Mouse (Mus musculus) heart, adult 18-20 months (tissue): ENCODE measurements around the gene Olfr549. TPM values are rescaled to one million over a fixed set of nuclear protein-coding genes. Genes with fewer than 3 reads are reported as not detected.

Experiments
- DNase-seq, 2 experiments: peaks; one replicate each; pipeline ENCODE4 v3.0.0; 2021 to 2022; ENCODE audit warnings: mixed read lengths in 1 of 2
- long read RNA-seq, 2 experiments: library from polyadenylated mRNA; stranded (forward); transcript quantifications; one replicate each; pipeline ENCODE4 v2.0.0; 2021
- total RNA-seq, 2 experiments: library from RNA; stranded (reverse); gene quantifications; 2 replicates each; pipeline ENCODE4 v1.2.3; 2021

Olfr549 gene
- not detected for total RNA-seq
- long read RNA-seq, experiment 1: 0 reads
- long read RNA-seq, experiment 2: 0 reads

DNA sequence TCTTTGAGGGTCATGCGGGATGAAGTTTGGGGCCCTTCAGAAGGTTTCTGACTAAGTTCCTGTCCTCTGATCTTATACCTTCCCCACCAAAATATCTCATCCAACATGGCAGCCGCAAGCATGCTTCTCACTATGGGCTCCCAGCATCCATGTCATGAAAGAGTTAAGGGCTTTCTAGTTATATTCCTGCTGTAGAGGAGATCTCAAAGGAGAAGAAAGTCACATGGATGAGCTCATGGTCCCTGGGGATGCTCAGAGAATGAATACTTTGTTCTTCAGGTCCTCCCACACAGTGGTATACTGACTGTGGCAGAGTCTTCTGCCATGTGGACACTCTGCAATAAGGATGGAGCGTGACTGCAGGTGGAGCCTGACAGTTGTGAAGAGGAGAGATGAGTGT, at the start of gene Olfr549:
TSS of gene Olfr549 (plus strand) at position 301 of the 400 bp plus-strand sequence.
- DNase-seq: no peak

DNA sequence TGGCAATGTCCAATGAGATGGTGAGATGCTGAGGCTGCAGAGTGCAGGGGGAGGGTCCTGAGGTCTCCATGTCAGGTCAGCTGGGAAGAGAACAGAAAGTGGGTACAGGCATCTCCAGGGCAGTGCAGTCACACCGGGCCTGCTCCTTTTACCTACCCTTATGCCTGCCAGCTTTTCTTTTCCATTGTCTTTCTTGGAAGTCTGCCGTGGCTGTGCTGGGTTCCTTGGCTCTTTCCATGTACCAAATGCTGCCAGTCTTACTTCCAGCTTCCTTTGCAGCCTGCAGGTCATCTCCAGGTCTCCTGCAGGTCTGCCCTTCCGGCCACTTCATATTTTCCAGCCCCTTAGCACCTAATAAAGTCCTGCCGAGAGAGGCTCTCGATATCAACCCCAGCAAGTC, 47.7 kb upstream of the Olfr549 start:
- no peak for DNase-seq

DNA sequence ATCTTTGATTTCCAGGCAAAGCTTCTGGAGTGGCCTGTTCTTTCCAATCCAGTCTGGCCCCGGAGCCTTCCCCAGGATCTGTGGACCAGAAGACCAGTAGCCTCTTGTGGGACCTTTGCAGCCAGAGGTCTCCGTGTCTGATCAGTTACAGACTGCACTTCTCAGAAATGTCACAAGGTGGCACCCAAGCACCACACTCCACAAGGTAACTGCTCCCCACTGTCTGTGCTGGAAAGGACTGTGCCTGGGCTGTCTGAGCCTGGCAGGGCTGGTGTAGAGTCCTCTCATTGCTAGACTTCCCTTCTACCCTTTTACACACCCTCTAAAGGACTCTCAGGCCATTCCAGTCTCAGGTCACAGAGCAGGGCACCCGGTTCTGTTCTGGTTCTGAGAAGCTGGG, 42.8 kb upstream of the Olfr549 start:
- DNase-seq: peak; percentile 64 to 84

DNA sequence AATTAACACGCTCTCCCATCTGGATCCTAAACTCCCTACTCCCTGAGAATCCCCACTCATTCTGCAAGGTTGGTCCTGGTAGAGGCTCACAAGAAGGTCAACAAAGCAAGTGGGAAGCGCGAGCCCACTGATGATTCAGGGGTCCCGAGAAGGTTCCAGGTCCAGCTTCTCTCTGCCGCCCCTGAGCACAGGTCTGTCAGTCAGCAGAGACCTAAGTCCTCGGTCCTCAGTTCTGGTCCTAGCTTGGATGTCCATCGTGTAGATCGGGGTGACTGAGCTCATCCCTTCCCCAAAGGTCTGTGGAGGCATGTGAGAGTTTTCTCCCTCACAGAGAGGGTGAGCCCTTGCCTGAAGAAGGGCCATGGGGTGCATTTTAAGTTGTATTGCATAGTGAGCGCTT, 41.6 kb upstream of the Olfr549 start:
- DNase-seq: no peak

DNA sequence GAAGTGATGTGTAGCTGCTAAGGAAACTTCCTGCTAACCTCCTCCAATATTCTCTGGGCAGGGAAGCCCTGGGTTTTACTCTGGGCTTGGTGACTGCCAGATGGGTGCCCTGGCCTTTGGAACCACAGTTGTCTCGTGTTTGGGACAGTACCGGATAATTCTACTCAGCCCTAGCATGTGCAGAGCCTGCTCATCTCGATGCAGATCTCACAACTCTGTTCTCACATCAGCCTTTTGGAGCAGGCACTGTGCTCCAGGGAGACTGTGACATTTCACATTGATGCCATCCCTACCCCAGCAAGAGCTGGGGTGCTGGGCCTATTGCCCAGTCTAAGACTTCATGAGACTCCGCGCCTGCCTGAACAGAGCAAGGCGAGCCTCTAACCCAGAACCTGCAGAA, 41.0 kb upstream of the Olfr549 start:
- no peak for DNase-seq

DNA sequence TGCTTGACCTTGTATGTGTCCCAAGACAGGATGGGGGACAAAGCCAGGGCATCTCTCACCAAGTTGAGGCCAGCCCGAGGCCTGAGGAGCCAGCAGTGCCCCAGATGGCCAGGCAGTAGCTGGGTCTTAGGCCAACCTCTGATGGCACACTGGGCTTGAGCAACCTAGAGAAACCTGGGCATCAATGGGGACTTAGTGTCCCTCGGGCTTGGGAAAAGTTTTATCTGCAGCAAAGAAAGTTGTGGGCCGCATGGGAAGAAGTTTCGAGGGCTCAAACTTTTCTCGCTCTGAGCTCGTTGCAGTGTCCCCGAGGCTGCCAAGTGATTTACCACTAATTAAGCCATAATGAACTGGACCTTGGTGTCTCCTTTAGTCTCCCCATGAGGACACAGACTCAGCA, 39.9 kb upstream of the Olfr549 start:
- no peak for DNase-seq

DNA sequence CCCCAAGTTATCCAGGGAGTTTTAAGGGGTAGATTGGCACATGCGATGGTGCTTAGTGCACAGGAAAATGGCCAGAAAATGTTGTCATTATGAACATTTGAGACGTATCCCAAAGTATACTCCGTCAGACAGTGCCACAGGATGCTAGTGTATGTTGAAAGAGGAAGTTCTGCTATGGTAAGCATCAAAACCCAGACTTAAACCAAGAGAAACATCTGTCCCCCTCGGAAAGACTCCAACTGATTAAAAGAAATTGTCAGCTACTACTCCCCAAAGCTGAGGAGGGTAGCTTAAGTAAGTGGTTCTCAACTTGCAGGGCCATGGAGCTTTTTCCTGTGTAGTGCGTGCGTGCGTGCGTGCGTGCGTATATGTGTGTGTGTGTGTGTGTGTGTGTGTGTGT, 37.7 kb upstream of the Olfr549 start:
- no peak for DNase-seq

DNA sequence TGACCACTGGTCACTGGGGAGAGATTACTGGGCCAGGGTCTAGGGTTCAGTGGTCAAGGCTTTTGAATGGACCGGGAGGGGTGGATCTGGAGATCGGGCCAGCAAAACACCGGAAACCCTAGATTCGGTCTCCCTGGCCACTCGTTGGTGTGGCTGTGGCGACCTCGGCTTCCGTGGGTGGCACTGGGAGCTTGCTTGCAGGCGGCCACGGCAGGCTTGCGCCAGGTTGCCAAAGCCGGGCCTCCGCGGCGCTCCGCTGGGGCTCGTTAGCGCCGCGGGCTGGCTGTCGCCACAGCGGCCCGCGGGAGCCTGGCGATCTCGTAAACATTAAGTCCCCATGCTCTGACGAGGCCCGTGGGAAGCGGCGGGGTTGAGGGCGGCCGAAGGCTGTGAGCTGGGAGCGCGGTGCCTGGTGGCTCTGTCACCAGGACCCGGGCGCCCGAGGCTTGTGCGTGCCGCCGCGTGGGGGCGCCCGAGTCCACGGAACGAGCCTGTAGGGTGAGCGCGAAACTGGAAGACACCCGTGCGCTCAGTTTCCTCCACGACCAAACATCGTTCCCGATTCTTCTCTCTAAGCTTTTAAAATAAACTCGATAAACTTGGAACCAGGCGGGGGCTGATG, 36.7 kb upstream of the Olfr549 start:
- peak; percentile 83 to 94 for DNase-seq

DNA sequence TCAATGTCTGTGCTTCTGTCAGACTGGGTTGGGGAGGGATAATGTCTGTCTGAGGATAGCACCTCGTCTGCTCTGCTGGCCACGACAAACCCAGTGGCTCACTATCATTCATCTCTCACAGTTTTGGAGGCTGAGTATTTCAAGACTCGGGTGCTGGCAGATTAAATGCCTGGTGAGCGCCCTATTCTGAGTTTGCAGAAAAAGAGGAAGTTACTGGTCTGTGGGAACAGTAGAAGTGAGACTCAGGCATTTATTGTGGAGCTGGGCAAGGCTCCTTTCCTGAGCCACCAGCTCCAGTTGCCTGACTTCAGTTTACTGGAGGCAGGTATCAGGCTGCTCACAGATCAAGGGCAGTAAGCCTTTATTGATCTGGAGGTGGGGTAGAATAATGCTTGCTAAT, 35.5 kb upstream of the Olfr549 start:
- no peak for DNase-seq

DNA sequence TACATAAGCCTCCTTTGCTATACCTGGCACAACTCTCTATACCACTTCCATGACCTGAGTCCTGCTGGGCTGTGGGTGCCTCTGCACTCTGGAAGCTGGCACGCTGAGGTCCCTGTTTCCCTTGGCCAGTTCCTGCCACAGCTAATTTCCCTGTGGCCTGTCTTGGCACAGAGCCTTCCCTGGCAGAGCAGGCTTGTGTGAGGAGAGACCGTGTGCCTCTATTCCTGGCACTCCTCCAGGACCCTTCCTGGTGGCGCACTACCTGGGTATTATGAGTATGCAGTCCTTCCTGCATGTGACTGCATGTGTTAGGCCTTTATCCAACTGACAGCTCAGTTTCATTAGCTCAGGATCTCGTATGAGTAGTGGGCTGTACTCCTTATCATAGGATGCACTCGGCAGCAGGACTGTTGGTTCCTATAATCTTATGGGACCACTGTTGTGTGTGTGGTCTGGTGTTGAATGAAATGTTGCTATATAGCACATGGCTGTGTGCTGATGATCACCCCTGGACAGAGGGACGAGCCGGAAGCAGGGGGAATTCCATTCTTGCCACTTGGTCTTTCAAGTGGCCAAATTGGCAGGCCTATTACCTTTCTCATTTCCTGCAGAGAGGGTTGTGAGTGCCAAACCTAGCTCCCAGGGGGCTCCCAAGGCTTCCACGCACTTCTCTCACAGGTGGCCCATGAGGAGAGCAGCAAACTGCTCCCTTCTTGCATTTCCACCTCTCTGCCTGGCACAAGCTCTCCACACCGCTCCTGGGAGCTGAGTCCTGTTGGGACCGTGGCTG, 33.2 kb upstream of the Olfr549 start:
- peak; percentile 13 to 29 for DNase-seq

DNA sequence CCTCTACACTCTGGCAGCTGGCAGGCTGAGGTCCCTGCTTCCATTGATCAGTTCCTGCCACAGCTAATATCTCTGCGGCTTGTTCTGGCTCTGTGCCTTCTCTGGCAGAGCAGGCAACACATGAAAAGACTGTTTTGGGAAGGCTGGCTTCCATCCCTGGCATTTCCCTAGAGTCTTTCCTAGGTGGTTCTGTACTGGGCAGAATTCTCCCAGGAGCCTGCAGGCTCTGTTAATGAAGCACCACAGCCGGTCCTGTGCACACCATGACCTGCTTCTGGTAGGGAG, 32.7 kb upstream of the Olfr549 start:
- DNase-seq: peak in 1 of 2 experiments; percentile 12

DNA sequence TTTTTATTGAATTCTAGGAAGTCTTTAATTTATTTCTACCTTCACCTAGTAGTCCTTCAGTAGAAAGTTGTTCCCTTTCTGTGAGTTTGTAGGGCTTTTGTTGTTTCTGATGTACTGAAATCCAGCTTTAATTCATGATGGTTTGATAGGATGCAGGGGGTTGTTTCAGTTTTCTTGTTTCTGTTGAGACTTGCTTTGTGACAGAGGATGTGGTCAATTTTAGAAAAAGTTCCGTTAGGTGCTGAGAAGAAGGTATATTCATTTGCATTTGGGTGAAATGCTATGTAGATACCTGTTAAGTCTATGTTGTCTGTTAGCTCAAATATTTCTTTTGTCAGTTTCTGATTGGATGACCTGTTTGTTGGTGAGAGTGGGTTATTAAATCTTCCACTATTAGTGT, 20.6 kb upstream of the Olfr549 start:
- no peak for DNase-seq

DNA sequence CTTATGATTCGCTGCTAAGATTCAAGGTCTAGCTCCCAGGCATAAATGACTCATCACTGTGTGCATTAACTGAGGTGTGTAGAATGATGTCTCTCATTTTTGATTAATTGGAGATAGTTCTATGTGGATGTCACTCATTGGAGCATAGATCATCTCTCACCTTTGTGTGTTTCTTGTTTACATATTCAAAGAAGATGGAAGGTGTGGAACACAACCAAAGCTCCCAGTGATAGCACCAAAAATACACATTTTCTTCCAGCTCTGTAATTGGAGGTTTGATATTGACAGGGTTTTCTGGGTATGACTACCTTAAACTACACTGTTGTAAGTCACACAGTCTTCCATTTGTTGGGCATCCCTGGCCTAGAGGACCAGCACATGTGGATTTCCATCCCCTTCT, 15.2 kb upstream of the Olfr549 start, which contains the start of gene Olfr547:
TSS of gene Olfr547 (plus strand) at position 301 of the 400 bp plus-strand sequence.
- DNase-seq: no peak

DNA sequence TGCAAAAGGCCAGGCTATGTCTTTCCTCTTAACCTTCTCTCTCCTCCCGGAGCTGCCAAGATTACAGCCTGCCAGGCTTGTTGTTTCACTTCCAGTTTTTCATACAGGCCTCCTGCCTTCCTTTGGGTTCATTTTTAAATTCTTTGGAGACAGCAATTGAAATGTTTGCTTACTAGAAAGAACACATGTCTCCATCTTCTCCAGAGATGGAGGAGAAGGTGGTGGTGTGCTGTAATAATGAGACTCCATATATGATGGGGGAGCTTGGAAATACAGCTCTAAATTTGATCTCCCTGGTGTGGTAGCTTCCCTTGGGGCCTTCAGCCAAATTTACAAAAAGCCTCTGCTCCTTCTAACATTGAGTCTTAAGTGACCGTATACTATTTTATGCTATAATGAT, 9.1 kb upstream of the Olfr549 start, which contains the start of gene Olfr548-ps1:
TSS of gene Olfr548-ps1 (plus strand) at position 301 of the 400 bp plus-strand sequence.
- no peak for DNase-seq

DNA sequence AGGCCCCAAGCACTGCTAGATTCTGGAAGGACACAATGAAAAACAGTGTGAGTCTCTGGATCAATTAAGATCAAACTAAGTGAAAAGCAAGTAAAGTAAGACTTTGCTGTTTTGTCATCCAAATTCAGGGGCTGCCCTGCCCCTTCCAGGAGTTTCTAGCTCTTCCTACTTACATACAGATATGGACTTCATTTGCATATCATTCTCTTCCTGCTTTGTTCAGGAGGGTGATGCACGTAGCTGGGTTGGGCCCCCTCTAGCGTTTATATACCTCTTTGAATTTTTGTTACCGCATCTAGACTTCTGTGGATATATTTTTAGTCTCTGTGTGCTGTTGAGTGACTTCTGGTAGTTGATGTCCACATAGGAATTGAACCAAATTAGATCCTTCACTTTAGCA, 8.4 kb upstream of the Olfr549 start:
- DNase-seq: no peak

DNA sequence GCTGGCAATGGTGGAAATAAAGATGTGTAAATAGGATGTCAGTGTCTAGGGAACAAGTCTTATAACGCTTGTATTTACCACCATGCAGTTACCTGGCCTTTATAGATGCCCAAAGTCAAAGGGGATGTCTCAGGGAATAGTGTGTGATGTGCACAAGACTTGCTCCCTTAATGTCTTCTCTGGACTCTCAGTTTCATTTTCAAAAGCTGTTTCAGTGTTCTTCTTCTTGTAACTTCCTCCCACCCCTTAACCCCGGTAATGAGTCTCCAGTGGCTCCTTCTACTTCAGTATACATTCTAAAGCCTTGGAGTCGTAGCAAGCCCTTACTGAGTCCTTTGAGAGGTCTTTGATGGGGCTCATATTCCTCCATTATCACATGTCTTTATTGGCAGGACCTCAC, 3.6 kb downstream of the Olfr549 start:
- no peak for DNase-seq

DNA sequence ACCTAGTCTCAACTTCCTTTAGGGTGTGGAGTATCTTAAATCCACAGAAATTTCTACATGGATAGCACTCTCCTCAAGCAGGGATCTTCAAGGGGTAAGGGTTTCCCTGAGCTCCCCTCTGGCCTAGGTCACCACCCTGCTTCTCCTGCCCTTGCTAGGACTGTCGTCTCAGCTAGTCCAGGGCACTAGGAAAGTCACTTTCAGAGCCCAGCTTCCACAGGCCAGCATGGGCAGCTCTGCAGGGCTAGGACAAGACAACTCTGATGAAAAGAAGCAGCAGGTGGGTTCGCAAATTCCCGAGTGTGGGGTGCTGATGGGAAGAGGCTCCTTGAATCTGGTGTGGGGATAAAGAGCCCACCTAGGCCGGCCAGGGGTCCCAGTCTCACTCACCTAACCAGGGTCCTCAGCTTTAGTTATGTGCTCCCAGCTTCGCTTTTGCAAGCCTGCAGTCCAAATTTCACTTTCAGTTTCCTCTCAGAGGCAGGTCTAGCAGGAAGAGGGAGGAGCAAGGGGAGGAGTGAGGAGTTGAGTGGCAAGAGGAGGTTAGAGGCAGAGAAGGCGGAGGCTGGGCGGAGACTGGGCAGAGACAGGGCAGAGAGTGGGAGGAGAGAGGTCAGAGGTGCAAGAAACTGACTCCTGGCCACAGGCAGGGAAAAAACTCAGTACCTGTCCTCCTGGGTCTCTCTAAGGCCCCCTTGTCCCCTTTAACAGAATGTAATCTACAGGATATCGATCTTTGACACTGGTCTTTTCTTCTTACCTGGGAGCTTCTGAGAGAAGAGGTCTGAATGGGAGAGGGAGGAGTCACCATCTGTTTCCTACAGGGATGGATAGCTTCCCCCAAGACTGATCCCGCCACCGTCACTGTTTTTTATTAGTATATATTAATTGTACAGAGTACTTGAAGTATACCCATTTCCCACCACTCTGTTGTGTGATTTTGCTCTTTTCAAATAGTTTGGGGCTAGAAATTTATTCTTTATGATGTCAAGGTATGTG, 15.6 kb downstream of the Olfr549 start, which contains the start of gene Trim21:
TSS of gene Trim21 (minus strand) at position 488 of the 999 bp plus-strand sequence.
- DNase-seq: peak; percentile 96 to 97

DNA sequence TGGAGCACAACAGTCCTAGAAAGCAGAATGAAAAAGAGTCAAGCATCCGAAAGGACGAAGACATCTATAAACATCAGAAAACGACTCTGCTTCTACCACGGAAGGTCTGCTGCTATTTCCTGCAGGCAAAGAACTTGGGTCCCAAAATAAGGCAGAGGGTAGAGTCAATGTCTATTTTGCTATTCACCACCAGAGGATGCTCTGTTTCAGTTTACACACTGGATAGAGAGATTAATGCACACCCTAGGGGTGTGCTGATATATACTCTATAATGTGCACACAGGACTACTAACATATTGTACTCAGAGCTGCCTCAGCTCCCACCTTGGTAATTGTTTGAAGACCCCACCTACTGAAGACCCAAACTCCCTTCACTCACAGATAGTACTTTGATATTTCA, 16.5 kb downstream of the Olfr549 start:
- DNase-seq: no peak

DNA sequence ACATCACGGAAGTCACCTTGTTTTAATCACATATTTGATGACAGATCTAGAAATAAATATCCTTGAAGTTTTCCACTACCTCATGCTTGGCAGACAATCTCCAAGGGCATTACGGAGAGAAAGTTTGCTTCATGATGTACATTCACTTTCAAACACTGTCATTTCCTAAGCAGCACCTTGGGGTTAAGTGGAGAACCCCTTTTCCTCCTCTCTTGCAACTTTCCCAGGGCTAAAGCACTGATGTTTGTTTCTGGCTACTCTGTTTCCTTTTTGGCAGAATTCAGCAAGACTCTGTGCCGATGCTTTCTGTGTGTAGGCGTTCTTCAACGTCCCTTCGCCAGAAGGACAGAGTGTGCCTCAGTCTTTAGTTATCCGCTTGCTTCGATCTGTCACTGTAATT, 21.5 kb downstream of the Olfr549 start, which contains the start of gene Olfr550:
TSS of gene Olfr550 (plus strand) at position 301 of the 400 bp plus-strand sequence.
- DNase-seq: peak; percentile 11 to 21

DNA sequence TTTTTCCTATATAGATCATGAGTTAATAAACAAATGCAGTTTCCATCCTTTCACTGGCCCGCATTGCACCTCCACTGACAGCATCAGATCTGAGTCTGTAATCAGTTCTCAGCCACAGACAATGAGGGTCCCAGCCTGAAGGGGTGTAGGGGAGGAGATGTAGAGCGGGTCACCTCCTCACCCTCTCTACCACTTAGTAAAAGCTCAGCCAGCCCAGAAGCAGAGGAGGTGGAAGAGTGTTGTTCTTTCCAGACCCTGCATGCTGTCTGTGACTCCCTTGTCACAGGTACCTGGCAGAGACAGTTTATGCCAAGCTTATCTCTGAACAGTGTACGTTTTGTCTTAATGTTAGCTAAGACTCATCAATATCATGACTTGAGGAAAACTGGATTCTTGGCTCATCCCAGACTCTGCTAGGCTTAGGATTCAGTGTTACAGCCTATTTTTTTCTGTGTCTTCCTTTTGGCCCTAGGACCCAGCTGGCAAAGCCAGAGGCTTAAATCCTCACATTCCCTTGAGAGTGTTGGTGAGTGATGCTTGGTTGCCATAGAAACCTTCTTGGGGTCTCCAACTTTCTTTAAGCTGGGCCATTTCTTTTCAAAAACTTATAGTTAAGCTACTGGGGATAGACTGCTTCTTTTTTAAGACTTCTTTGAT, 23.6 kb downstream of the Olfr549 start:
- DNase-seq: no peak

DNA sequence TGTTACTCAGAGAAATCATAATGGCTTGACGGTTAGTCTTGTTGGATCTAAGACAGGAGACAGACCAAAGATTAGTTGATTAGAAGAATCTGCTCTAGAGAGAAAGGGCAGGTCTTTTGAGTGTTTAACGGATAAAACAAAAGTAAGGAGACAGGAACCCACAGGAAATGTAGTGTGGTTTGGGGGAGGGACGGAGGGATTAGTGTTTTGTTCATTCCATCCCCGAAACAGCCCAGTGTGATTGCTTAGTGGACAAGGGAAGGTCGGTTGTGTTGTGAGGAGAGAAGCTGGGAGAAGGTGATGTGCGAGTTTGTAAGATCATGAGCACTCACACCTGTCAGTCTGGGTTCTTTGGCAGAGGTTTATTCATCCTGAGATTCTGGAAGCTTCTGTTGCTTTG, 26.3 kb downstream of the Olfr549 start:
- no peak for DNase-seq

DNA sequence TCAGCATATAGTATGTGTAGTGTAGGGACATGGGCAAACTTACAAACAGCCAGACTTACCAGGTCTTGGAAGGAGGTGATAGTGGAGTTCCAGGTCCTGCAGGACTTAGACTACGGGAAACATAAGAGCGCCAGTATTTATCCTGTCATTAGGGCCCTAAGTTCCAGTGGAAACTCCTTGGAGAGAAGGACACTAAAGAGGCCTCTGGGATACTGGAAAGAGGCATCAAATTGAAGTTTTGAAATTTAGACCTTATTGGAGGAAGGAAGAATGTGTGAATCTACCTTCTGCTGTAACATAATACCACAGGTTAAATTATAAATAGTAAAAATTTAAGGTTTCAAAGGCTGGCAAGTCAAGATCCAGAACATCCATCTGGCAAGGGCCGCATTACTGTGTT, 42.1 kb downstream of the Olfr549 start, which contains the start of gene Olfr551:
TSS of gene Olfr551 (minus strand) at position 101 of the 400 bp plus-strand sequence.
- DNase-seq: no peak
